In genomic region chr9:86984583-86984982, GRCm38 (mm10) we compare ENCODE assay signal across 29 mouse cellular contexts. TPM values are rescaled to one million over a fixed set of nuclear protein-coding genes. Genes with fewer than 3 reads are reported as not detected.
"Had no signal": no experiment of that assay in that cellular context is flagged by ENCODE, and none has a peak within 500 bp of the region (broad histone marks: within the 10 kb centered on the region; RNA-seq: fewer than 3 reads in every experiment).

No protein-coding gene starts in this region.

- H3K4me3 ChIP-seq: embryonic facial prominence, embryonic 10.5 days; embryonic facial prominence, embryonic 12.5 days; embryonic facial prominence, embryonic 13.5 days; embryonic facial prominence, embryonic 15.5 days; erythroblast, embryonic 14.5 days; forebrain, embryonic 10.5 days; forebrain, embryonic 12.5 days; forebrain, embryonic 13.5 days; forebrain, embryonic 15.5 days; gastrocnemius, adult 2 months had no signal

- H3K36me3 ChIP-seq: embryonic facial prominence, embryonic 10.5 days; embryonic facial prominence, embryonic 12.5 days; embryonic facial prominence, embryonic 13.5 days; embryonic facial prominence, embryonic 15.5 days; forebrain, embryonic 10.5 days; forebrain, embryonic 12.5 days; forebrain, embryonic 15.5 days had no signal

- ATAC-seq: forebrain, embryonic 13.5 days; forebrain, embryonic 14.5 days; forebrain, embryonic 15.5 days; forebrain, embryonic 16.5 days; forebrain, postnatal 0 days had no signal

- H3K4me2 ChIP-seq: embryonic facial prominence, embryonic 12.5 days; embryonic facial prominence, embryonic 13.5 days; embryonic facial prominence, embryonic 15.5 days; forebrain, embryonic 12.5 days; forebrain, embryonic 13.5 days; forebrain, embryonic 15.5 days had no signal

- H3K27me3 ChIP-seq: embryonic facial prominence, embryonic 12.5 days; embryonic facial prominence, embryonic 13.5 days; embryonic facial prominence, embryonic 15.5 days; forebrain, embryonic 12.5 days; forebrain, embryonic 13.5 days; forebrain, embryonic 15.5 days had no signal

- H3K27ac ChIP-seq: embryonic facial prominence, embryonic 10.5 days; embryonic facial prominence, embryonic 12.5 days; embryonic facial prominence, embryonic 13.5 days; embryonic facial prominence, embryonic 15.5 days; forebrain, embryonic 10.5 days; forebrain, embryonic 12.5 days; forebrain, embryonic 13.5 days; forebrain, embryonic 15.5 days; gastrocnemius, adult 2 months had no signal

- H3K9ac ChIP-seq: embryonic facial prominence, embryonic 12.5 days; embryonic facial prominence, embryonic 13.5 days; embryonic facial prominence, embryonic 15.5 days; forebrain, embryonic 12.5 days; forebrain, embryonic 13.5 days; forebrain, embryonic 15.5 days; forebrain, postnatal 0 days had no signal

- H3K4me1 ChIP-seq: forebrain, embryonic 12.5 days had no signal

- DNase-seq: cerebellum, adult 18-20 months; cerebellum, adult 2 months; cerebellum, adult 8-10 months; cerebellum, adult 9-10 months; cerebellum, adult 9-11 months; cerebellum, postnatal 10 days; cerebellum, postnatal 14 days; cerebellum, postnatal 25 days; cerebellum, postnatal 36 days; embryo, embryonic 11 days; forebrain, postnatal 0 days; gastrocnemius, adult 2 months; gastrocnemius, postnatal 10 days; gastrocnemius, postnatal 14 days; gastrocnemius, postnatal 25 days; gastrocnemius, postnatal 36 days; heart, adult 11 months had no signal

- H3K9me3 ChIP-seq: embryonic facial prominence, embryonic 10.5 days; embryonic facial prominence, embryonic 12.5 days; embryonic facial prominence, embryonic 13.5 days; embryonic facial prominence, embryonic 15.5 days; forebrain, embryonic 10.5 days; forebrain, embryonic 12.5 days; forebrain, embryonic 13.5 days; forebrain, embryonic 15.5 days had no signal

RNA-seq across cellular contexts. Expression of gene Ripply2, which starts 30.8 kb away (rescaled TPM):
- polyA plus RNA-seq: embryonic facial prominence, embryonic 10.5 days; embryonic facial prominence, embryonic 12.5 days; embryonic facial prominence, embryonic 13.5 days; embryonic facial prominence, embryonic 15.5 days; erythroblast, embryonic 14.5 days; gonadal fat pad, adult 2 months had no signal
